Mouse (Mus musculus) cerebellum, adult 2 months (tissue): ENCODE data around the gene Cog6. TPM values are rescaled to one million over a fixed set of nuclear protein-coding genes. Genes with fewer than 3 reads are reported as not detected.

Experiments used
- DNase-seq, 2 experiments: peaks; one replicate each; pipeline ENCODE4 v3.0.0; 2021
- H3K27ac ChIP-seq: fragments of 200-500 bp; 2 replicates; pipeline ENCODE4 v1.5.1; 2012; ENCODE audit warnings: low read length, control low read depth, inconsistent platforms; ENCODE audit not compliant: insufficient read depth
- H3K27me3 ChIP-seq: fragments of 200-500 bp; 2 replicates; pipeline ENCODE4 v1.6.1; 2012; ENCODE audit warnings: inconsistent platforms, mild to moderate bottlenecking, low read length, moderate library complexity; ENCODE audit not compliant: control insufficient read depth, insufficient read depth
- H3K4me1 ChIP-seq: fragments of 200-500 bp; 2 replicates; pipeline ENCODE4 v1.6.1; 2011; ENCODE audit warnings: low read length; ENCODE audit not compliant: control insufficient read depth, insufficient read depth
- H3K4me3 ChIP-seq: fragments of 200-500 bp; replicated peaks from 2 replicates; pipeline ENCODE3; 2011; ENCODE audit warnings: mild to moderate bottlenecking, low read depth, low read length, control low read depth; ENCODE audit not compliant: insufficient read depth
- CTCF ChIP-seq: fragments of 200-500 bp; IDR thresholded peaks from 2 replicates; pipeline ENCODE4 v1.5.1; 2011; ENCODE audit warnings: low read depth, mild to moderate bottlenecking, control low read depth, low read length, moderate library complexity, borderline replicate concordance; ENCODE audit not compliant: insufficient read depth
- POLR2A ChIP-seq: fragments of 200-500 bp; IDR thresholded peaks from 2 replicates; pipeline ENCODE4 v1.6.1; 2011; ENCODE audit warnings: low read length, control low read depth, borderline replicate concordance; ENCODE audit not compliant: insufficient read depth
- WGBS: fragments of 180-500 bp; shearing (Covaris S2); methylation state at CpG from one replicate; pipeline ENCODE4 v1.1.7; 2018; 5-methylcytosine and 5-hydroxymethylcytosine counted together
- polyA plus RNA-seq: library from polyadenylated mRNA; depleted of rRNA; stranded (reverse); fragments of >200 nt; gene quantifications from 2 replicates; pipeline ENCODE4 v1.2.3, GENCODE M21; 2012

Cog6 gene
- polyA plus RNA-seq, 1 experiment = 44.0 TPM

- TF ChIP-seq CTCF = no peak
- TF ChIP-seq POLR2A = peak; percentile 29; the same call in 1 of the 2 replicates
- H3K27me3 ChIP-seq = no peaks in the 10 kb centered on the region
- peaks cover 14% of the 10 kb centered on the region; the same call in 1 of the 2 replicates for H3K4me1 ChIP-seq
- no peak overlapping the region for H3K4me3 ChIP-seq
- peak; percentile 89 to 98 for DNase-seq
- WGBS = 10% methylated on average over 6 of the region's 6 CpGs
- no peak overlapping the region; the same call in 1 of the 2 replicates for H3K27ac ChIP-seq
These were observed 29.3 kb upstream of the Cog6 start for GRCm38 (mm10) chr3:53046371-53046770.

GRCm38 (mm10) chr3:53045697-53046096 is 28.7 kb upstream of the Cog6 start:
- 53% methylated on average over 4 of the region's 4 CpGs for WGBS
- peak overlapping the region; percentile 94 for H3K27ac ChIP-seq
- peak overlapping the region; percentile 69 for H3K4me3 ChIP-seq
- TF ChIP-seq CTCF = no peak
- TF ChIP-seq POLR2A = no peak
- peak; percentile 51 to 53 for DNase-seq
- no peaks in the 10 kb centered on the region for H3K27me3 ChIP-seq
- H3K4me1 ChIP-seq = peaks cover 14% of the 10 kb centered on the region; the same call in 1 of the 2 replicates

- DNase-seq = peak in 1 of 2 experiments; percentile 53
- Histone ChIP-seq H3K27ac (peak overlapping the region; percentile 87; the same call in 1 of the 2 replicates), H3K27me3 (no peaks in the 10 kb centered on the region), H3K4me3 (peak overlapping the region; percentile 95), H3K4me1 (peaks cover 14% of the 10 kb centered on the region; the same call in 1 of the 2 replicates)
- no peak for TF ChIP-seq CTCF
- no peak for TF ChIP-seq POLR2A
- 10% methylated on average over 11 of the region's 11 CpGs for WGBS
These were observed 27.8 kb upstream of the Cog6 start for GRCm38 (mm10) chr3:53044682-53045299.

- Histone ChIP-seq H3K27ac (peak overlapping the region; percentile 87), H3K4me3 (peak overlapping the region; percentile 95), H3K27me3 (no peaks in the 10 kb centered on the region), H3K4me1 (peaks cover 14% of the 10 kb centered on the region; the same call in 1 of the 2 replicates)
- WGBS = 30% methylated on average over 7 of the region's 7 CpGs
- TF ChIP-seq POLR2A = no peak
- TF ChIP-seq CTCF = no peak
- peak; percentile 61 to 63 for DNase-seq
These were observed 27.2 kb upstream of the Cog6 start for GRCm38 (mm10) chr3:53044238-53044637.

GRCm38 (mm10) chr3:53043206-53043780 is 26.3 kb upstream of the Cog6 start:
- Histone ChIP-seq H3K4me1 (peaks cover 11% of the 10 kb centered on the region; the same call in 1 of the 2 replicates), H3K4me3 (peak overlapping the region; percentile 95), H3K27me3 (no peaks in the 10 kb centered on the region), H3K27ac (peak overlapping the region; percentile 63)
- WGBS = 26% methylated on average over 13 of the region's 13 CpGs
- peak; percentile 65 to 71 for DNase-seq
- TF ChIP-seq CTCF = no peak
- no peak for TF ChIP-seq POLR2A

- Histone ChIP-seq H3K4me3 (peak overlapping the region; percentile 95), H3K27ac (peak overlapping the region; percentile 74), H3K4me1 (peaks cover 4% of the 10 kb centered on the region; the same call in 1 of the 2 replicates), H3K27me3 (no peaks in the 10 kb centered on the region)
- TF ChIP-seq POLR2A (no peak), CTCF (peak; percentile 14; the same call in 1 of the 2 replicates)
- 3% methylated on average over 9 of the region's 9 CpGs for WGBS
- peak in 1 of 2 experiments; percentile 70 for DNase-seq
These were observed 25.2 kb upstream of the Cog6 start for GRCm38 (mm10) chr3:53042240-53042567.

- Histone ChIP-seq H3K4me1 (peaks cover 4% of the 10 kb centered on the region; the same call in 1 of the 2 replicates), H3K27ac (peak within 1 kb of the TSS; percentile 74), H3K4me3 (peak within 1 kb of the TSS; percentile 95), H3K27me3 (no peaks in the 10 kb centered on the region)
- peak; percentile 83 to 84 for DNase-seq
- under 1% methylated on average over 56 of the region's 58 CpGs for WGBS
- TF ChIP-seq CTCF (peak; percentile 24), POLR2A (peak; percentile 63; the same call in 1 of the 2 replicates)
These were observed 24.6 kb upstream of the Cog6 start, which contains the start of gene Lhfp for GRCm38 (mm10) chr3:53041411-53042239. Lhfp (plus strand) TSS chr3:53041528.
